Mouse (Mus musculus) spleen, adult 2 months (tissue): ENCODE results near the gene A730061H03Rik.

Experiments used
- CTCF ChIP-seq: fragments of 200-500 bp; IDR thresholded peaks from 2 replicates; pipeline ENCODE4 v1.5.1; 2011; ENCODE audit warnings: mild to moderate bottlenecking, inconsistent platforms; ENCODE audit not compliant: insufficient read depth, insufficient read length, insufficient replicate concordance; ENCODE audit errors: extremely low read depth
- POLR2A ChIP-seq: fragments of 200-500 bp; IDR thresholded peaks from 2 replicates; pipeline ENCODE4 v1.6.1; 2011; ENCODE audit warnings: low read depth, low read length, inconsistent platforms

DNA sequence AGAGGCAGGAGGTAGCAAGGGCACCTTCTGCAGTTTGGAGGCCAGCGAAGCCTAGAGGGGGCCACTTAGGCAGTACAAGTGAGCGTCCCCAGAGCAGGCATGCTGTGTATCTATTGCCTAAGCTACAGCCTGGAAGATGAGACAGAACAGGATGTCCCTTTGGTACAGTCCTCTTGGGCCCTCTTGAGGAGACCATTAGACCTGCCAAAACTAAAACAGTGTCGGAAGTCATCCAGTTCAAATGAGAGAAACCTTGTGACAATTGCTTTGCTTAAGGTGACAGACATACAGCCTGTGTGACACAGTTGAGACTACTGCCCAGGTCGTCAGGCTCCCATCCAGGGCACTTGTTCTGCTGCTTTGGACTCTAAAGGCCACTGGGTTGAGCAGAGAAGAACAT lies 40.6 kb downstream of the A730061H03Rik start:
- no peak for TF ChIP-seq CTCF
- no peak for TF ChIP-seq POLR2A
